Mouse (Mus musculus) kidney, embryonic 14.5 days (tissue): ENCODE results near the gene Bckdhb. TPM values are rescaled to one million over a fixed set of nuclear protein-coding genes. Genes with fewer than 3 reads are reported as not detected.

ENCODE experiments used
- polyA plus RNA-seq: library from polyadenylated mRNA; unstranded; fragments of >200 nt; fragmentation: Nextera tagmentation; extraction: Ambion mirVana; gene quantifications from 2 replicates; pipeline ENCODE4 v1.2.1, GENCODE M21; 2014

Bckdhb gene
- polyA plus RNA-seq, 1 experiment from 2014 or later: 55.9 TPM

Other genes starting within 250 kb of the Bckdhb start
- gene Elovl4, start 118.9 kb upstream of the Bckdhb start, polyA plus RNA-seq: 5.7 and 8.7 TPM in 2 replicates
- 29.2 and 37.0 TPM in 2 replicates for gene Ttk, start 90.5 kb upstream of the Bckdhb start, polyA plus RNA-seq